Mouse (Mus musculus) heart, adult 9 months (tissue): ENCODE measurements around the gene Styk1.

Experiments used
- DNase-seq, 2 experiments: peaks; one replicate each; pipeline ENCODE4 v3.0.0; 2022; ENCODE audit warnings: low spot score in 2 of 2

The Styk1 gene

GRCm38 (mm10) chr6:131369866-131370616 is 16.6 kb upstream of the Styk1 start:
- no peak for DNase-seq

GRCm38 (mm10) chr6:131367101-131367500 is 13.7 kb upstream of the Styk1 start:
- DNase-seq: no peak

DNA sequence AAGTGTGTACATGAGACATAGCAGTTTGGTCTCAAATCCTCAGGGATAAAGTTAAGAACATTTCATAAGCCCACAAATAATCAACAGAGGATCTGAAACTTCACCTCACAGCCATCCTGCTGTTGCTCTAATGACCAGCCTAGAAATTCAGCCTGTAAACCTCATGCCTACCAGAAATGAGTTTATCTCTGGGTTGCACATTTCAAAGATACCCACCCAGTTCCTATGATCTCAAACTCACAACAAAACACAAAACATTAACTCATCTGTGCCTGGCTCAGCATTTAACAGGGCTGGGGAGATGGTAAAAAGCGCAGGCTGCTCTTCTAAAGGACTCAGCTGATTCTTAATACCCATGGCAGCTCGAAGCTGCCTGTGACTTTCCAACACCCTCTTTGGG is 11.0 kb upstream of the Styk1 start:
- DNase-seq: no peak

DNA sequence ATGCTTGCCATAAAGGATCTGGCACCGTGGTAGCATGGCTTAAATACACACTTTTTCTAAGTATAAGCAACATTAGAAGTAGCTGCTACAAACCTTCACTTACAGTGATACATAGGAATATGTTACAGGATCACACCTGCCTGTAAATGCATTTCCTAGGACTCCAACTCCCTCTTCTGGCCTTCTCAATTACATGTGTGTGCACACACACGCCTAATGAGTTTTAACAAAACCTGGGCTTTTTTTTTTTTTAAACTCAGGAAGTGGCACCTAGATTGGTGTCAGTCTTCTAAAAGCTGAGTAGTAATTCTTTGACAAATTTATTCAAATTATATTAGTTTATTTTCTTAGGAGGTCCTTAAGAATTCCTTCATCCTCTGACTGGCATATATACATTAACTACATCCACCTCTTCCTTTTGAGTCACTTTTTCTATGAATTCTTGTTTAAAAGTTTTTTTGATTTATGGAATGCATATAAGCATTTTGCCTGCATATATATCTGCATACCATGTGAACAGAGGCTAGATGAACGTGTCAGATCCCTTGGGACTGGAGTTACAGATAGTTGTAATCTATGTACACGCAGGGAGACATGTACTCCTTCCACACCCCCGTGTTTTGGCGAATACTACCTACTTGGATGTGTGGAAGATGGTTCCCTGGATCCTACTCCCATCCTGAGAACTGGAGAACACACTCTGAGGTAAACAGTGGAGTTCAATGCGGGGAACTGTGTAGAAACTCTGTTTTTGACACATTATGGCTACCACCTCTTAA is 9.8 kb upstream of the Styk1 start:
- DNase-seq: no peak

DNA sequence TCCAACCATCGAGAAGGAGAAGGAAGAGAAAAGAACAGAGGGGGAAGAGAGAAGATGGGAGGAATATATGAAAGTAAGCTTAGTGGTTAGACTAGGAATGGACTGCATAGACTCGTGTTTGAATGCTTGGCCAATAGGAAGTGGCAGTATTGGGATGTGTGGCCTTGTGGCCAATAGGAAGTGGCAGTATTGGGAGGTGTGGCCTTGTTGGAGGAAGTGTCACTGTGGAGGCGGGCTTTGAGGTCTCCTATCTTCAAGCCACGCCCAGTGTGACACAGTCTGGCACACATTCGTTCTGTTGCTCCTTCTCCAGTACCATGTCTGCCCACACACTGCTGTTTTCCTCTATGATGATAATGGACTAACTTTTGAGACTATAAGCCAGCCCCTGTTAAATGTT is 7.3 kb upstream of the Styk1 start:
- DNase-seq: no peak

DNA sequence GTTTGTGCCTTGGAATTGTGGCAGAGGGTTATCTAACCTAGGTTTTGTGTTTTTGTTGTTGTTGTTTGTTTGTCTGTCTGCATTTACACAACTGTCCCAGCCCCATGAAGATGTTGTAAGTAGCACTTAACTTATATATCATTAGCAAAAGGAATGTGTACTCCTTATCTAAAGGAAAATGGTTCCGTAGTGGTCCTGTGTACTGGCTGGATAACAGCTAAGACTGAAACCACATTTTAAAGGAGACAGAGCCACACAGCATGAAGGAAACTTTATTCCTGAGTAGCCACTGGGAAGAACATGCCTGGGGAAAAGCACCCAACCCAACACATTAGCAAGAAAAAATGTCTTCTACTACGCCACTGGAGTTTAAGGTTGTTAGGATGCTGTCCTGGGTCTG is 6.1 kb upstream of the Styk1 start:
- no peak for DNase-seq

GRCm38 (mm10) chr6:131354913-131355312 is 1.5 kb upstream of the Styk1 start:
- no peak for DNase-seq

- DNase-seq: no peak
These were observed 6.4 kb downstream of the Styk1 start for GRCm38 (mm10) chr6:131347026-131347425.

DNA sequence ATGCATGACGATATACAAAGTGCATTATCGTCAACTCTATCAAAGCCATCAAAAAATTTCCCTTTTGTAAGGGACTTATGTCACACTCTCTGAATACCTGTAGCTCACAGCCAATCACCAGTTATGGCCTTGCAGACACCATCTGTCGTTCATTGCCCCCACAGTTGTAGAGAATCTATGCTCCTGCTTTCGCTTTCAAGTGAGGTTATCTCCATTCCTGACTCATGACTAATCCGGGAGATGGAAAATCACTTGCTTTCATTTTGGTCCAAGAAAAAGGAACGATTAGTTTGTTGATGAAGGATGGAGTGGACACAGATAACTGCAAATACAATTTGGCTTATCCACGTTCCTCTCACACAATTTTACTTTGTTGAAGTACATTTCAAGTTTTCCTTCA is 9.1 kb downstream of the Styk1 start:
- DNase-seq: no peak

- no peak for DNase-seq
These were observed 13.3 kb downstream of the Styk1 start for GRCm38 (mm10) chr6:131340082-131340481.

DNA sequence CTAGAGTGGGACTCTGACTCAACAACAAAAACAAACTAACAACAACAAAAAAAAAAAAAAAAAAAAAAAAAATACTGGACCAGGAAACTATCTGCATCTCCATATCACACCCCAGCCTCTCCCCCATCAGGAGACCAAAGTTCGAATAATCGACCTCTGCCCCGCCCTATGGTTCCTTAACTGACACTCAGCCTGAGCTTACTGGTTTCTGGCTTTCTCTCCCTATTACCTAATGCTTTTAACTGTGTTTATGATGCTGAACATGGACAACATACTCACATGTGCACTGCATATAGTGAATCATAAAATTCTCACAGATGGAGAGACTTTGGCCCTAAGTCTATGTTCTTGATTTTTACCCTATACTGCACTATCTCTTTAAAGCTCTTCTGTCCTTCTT is 14.1 kb downstream of the Styk1 start:
- DNase-seq: no peak

- no peak for DNase-seq
These were observed 14.6 kb downstream of the Styk1 start for GRCm38 (mm10) chr6:131338787-131339186.

DNA sequence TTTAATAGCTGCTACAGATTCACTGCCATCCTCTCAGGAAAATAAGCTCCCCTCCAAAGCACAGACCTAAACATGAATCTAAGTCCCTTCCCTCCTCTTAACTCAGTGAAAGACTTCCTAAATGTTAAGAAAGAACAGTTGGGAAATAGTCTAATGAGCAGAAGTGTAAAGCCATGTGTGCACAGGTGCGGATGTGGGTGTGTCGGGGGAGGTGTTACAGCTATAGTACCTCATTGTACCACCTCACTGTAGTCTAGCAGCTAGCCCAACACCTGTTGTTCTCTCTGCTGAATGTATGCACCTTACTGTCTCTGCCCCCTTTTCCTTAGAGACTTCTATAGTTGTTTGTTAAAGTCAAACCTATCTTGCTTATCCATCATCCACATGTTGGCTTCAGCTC is 26.3 kb downstream of the Styk1 start:
- no peak for DNase-seq

DNA sequence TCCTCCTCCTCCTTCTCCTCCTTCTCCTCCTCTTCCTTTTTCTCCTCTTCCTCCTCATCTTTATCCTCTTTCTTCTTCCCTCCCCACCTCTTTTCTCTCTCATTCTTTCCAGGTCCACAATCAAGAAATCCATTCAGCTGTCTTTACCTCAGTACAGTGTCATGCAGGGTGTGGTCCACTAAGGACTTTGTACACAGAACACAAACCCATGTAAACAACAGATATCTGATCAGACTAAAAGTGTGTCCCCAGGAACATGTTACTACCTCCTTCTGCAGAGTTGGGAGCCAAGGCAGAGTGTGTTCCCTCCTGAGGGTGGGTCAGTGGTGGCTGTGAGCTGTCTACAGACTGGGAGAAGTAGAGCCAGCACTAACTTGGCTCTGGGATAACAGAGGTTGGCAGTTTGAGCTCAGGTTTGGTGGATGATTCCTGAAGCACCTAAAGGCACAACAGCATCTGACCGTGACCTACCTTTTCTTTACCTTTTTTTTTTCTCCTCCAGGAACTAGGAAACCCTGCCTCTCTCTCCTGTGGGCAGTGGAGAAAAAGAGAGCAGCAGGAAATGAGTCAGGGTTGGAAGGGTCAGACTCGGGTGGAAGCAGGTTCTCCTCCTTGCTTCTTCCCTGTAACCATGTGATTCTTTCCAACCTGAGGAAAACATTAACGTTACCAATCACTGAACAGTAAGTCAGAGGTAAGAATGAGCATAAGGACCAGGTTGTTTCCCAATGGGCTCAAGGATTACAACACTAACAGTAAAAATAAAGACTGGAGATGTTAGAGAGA is 31.4 kb downstream of the Styk1 start:
- DNase-seq: no peak

DNA sequence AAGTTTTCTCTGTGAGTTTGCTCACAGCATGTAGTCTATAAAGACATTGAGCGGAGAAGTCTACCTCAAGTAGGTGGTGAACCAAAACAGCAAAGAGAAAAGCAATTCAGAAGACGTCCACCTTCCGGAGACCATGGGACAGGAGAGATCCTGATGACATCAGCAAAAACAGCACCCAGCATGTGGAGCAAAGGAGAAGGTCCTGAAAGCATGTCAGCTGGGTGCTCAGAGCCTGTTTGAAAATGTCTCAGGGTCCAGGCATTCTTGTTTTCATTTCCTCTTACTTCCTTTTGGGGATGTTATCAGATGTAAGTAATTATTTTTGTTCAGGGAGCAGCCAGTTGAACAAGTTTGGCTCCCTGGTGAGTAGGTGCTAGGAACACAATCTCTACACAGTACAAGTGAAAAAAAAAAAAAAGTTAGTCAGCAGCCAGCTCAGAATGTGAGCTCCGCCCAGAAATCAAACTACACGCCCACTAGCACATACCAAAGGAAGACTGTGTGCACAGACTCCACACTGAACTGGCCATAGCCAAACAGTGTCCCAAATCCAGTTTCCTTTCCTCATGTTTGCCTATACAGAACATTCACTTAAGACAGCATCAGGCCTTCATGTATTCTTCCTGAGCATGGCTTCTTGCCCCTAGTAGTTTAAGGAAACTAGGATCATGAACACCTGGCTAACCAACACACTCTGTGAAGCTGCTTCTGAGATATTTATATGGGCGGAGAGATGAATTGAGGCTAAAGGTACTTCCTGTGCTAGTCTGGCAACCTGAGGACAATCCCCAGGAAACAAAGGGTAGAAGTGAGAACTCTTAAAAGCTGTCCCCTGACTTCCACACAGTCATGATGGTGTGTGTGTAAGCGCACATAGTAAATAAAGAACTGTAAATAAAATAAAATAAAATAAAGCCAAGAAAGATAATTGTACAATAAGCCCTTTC is 37.0 kb downstream of the Styk1 start:
- no peak for DNase-seq

DNA sequence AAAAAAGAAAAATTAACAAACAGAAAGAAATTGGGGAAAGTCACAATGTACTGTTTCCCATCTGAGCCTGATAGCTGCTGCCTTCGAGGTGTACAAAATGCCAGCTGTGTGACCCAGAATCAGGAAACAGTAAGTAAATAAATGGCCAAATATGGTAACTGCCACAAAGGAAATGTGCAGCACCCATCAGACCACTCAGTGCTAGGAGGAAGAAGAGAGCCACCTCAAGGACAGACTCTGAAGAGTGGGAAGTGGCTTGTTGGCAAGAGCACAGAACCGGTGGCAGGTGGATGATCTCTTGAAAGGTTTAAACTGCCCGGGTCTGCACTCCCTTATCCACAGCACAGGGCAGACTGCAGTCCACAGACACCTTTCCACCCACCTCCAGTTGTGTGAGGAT is 45.4 kb downstream of the Styk1 start:
- no peak for DNase-seq

GRCm38 (mm10) chr6:131304776-131305175 is 48.6 kb downstream of the Styk1 start:
- no peak for DNase-seq

GRCm38 (mm10) chr6:131298531-131298930 is 54.9 kb downstream of the Styk1 start:
- no peak for DNase-seq

- no peak for DNase-seq
These were observed 58.8 kb downstream of the Styk1 start for GRCm38 (mm10) chr6:131294435-131295112.

DNA sequence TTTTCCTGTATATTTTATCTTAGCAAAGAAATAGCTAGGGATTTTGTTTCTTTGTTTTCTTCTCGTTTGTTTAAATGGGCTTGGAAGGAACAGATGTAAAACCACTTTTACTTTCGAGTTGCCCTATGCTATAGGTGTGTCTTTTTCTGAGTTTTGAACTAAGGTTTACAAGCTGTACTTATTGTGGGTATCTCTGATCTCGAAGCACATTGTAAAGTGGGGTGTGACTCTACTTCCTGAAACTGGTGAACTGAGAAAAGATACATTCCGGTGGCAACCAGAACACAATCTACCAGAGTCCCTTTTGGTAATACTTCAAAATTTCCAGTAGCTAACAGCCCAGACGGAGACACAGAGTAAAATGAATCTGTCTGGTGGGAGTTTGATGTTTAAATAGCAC is 59.5 kb downstream of the Styk1 start:
- no peak for DNase-seq
